Mouse (Mus musculus) liver, embryonic 14.5 days (tissue): ENCODE measurements around the gene Cyp17a1. TPM values are rescaled to one million over a fixed set of nuclear protein-coding genes. Genes with fewer than 3 reads are reported as not detected.

Experiments
- ATAC-seq: fragments of 200-750 bp; cut with Nextera tagmentation; 2 replicates; pipeline ENCODE4 v1.8.0; 2017; ENCODE audit warnings: moderate number of reproducible peaks, mild to moderate bottlenecking, moderate library complexity; ENCODE audit not compliant: insufficient read depth
- DNase-seq, 3 experiments: peaks; one replicate each; pipeline ENCODE4 v3.0.0-alpha.2; 2012 to 2013; ENCODE audit warnings: low read depth in 3 of 3, low spot score in 3 of 3
- H3K27ac ChIP-seq: fragments of 300-500 bp; sonication (generic); 2 replicates; pipeline ENCODE4 v1.5.1; 2014; ENCODE audit warnings: moderate library complexity, mild to moderate bottlenecking, control low read depth, inconsistent platforms
- H3K27me3 ChIP-seq: fragments of 300-500 bp; sonication (generic); 2 replicates; pipeline ENCODE4 v1.6.1; 2014; ENCODE audit warnings: mild to moderate bottlenecking, low read length, moderate library complexity; ENCODE audit not compliant: control insufficient read depth, insufficient read depth
- H3K36me3 ChIP-seq: fragments of 300-500 bp; sonication (generic); replicated peaks from 2 replicates; pipeline ENCODE4 v1.6.1; 2014; ENCODE audit warnings: low read depth; ENCODE audit not compliant: control insufficient read depth, insufficient read depth
- H3K4me1 ChIP-seq, 2 experiments: fragments of 200-500 bp in 1 of 2; fragments of 300-500 bp in 1 of 2; sonication (generic) in 1 of 2; replicated peaks; 2 replicates each; pipeline ENCODE4 v1.6.1; 2012 to 2014; ENCODE audit warnings: antibody characterized with exemption in 1 of 2, inconsistent platforms in 1 of 2, low read length in 1 of 2; ENCODE audit not compliant: control insufficient read depth in 2 of 2, insufficient read depth in 2 of 2
- H3K4me2 ChIP-seq: fragments of 300-500 bp; sonication (generic); 2 replicates; pipeline ENCODE4 v1.6.1; 2014; ENCODE audit warnings: low read depth, mild to moderate bottlenecking, control low read depth, moderate library complexity
- H3K4me3 ChIP-seq, 2 experiments: fragments of 200-500 bp in 1 of 2; fragments of 300-500 bp in 1 of 2; sonication (generic) in 1 of 2; 2 replicates each; pipeline ENCODE4 v1.5.1; 2012 to 2014; ENCODE audit warnings: low read depth in 2 of 2, low read length in 2 of 2, mild to moderate bottlenecking in 2 of 2, control low read depth in 1 of 2, inconsistent platforms in 1 of 2, moderate library complexity in 1 of 2; ENCODE audit not compliant: insufficient read depth in 1 of 2
- H3K9ac ChIP-seq: fragments of 300-500 bp; sonication (generic); replicated peaks from 2 replicates; pipeline ENCODE4 v1.6.1; 2014; ENCODE audit warnings: mild to moderate bottlenecking, control low read depth, moderate library complexity
- H3K9me3 ChIP-seq: fragments of 300-500 bp; sonication (generic); 2 replicates; pipeline ENCODE4 v1.6.1; 2016; ENCODE audit warnings: low read length, mixed read lengths; ENCODE audit not compliant: control insufficient read depth
- CTCF ChIP-seq: IDR thresholded peaks from 2 replicates; pipeline ENCODE4 v1.5.1; 2016; ENCODE audit warnings: antibody characterized with exemption, low read depth, control low read depth
- EP300 ChIP-seq: IDR thresholded peaks from 2 replicates; pipeline ENCODE4 v1.6.1; 2016; ENCODE audit warnings: antibody characterized with exemption, low read depth
- WGBS: fragments of 180-500 bp; shearing (Covaris S2); extraction: QIAGEN DNeasy Blood & Tissue Kit; methylation state at CpG from one replicate; pipeline ENCODE4 v1.1.7; 2014; ENCODE audit not compliant: insufficient replicate concordance; 5-methylcytosine and 5-hydroxymethylcytosine counted together
- polyA plus RNA-seq, 2 experiments: library from polyadenylated mRNA; depleted of rRNA in 1 of 2; stranded (reverse) in 1 of 2; unstranded in 1 of 2; fragments of >200 nt; fragmentation: Nextera tagmentation in 1 of 2; extraction: Ambion mirVana in 1 of 2; gene quantifications; 2 replicates each; pipeline versions ENCODE4 v1.2.1 to v1.2.3; 2012 to 2014

The Cyp17a1 gene
- polyA plus RNA-seq, 2 experiments = 0.06 to 0.13 TPM

DNA sequence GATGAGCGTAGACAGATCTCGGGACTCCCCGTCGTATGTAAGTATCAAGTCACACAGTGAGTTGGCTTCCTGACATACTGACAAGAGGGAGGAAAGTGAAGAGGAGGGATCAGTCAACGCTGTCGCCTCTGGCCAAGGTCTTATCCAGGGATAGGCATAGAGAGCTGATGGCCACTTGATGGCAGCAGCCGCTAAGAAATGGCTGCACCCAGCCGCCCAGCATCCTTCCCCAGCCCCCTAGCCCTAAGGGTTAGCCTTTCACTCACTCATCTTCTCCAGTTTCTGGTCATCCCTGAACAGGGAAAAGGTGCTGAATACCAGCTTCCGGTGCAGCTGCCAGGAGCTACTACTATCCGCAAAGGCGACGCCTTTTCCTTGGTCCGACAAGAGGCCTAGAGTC is 2.3 kb downstream of the Cyp17a1 start:
- Histone ChIP-seq H3K4me1 (peaks cover 0 to 19% of the 10 kb centered on the region in 2 experiments; a peak in 2 of 4 replicates), H3K27me3 (no peaks in the 10 kb centered on the region; the same call in 1 of the 2 replicates), H3K27ac (no peak overlapping the region), H3K9me3 (no peaks in the 10 kb centered on the region), H3K4me3 (no peak overlapping the region), H3K4me2 (no peak overlapping the region), H3K36me3 (no peaks in the 10 kb centered on the region), H3K9ac (no peak overlapping the region)
- no peak for DNase-seq
- no peak for ATAC-seq
- 29% methylated on average over 13 of the region's 13 CpGs for WGBS
- TF ChIP-seq EP300 (no peak), CTCF (peak; percentile 83)

DNA sequence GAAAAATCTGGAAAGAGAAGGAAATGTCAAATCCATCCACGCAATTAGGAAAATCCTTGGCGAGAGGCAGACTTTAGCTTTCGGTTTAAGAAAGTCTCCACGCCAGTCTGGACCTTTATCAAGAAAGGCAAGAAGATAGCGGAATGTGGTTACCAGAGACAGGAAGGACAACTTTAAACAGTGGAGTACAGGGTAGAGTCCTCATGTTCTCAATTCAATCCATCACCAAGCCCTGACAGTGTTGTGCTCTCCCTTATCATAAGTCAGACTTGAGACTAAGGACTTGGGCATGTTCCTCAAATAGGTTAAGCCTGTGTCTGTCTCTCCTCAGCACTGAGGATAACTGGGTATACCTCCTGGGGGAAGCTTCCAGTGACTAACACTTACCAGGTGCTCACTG is 3.2 kb downstream of the Cyp17a1 start:
- Histone ChIP-seq H3K27me3 (no peaks in the 10 kb centered on the region; the same call in 1 of the 2 replicates), H3K9me3 (no peaks in the 10 kb centered on the region), H3K9ac (no peak overlapping the region), H3K27ac (no peak overlapping the region), H3K4me3 (no peak overlapping the region), H3K4me2 (no peak overlapping the region), H3K36me3 (no peaks in the 10 kb centered on the region), H3K4me1 (peaks cover 0 to 19% of the 10 kb centered on the region in 2 experiments; a peak in 2 of 4 replicates)
- ATAC-seq (no peak), DNase-seq (no peak)
- WGBS = 18% methylated on average over 5 of the region's 5 CpGs
- no peak for TF ChIP-seq EP300
- no peak for TF ChIP-seq CTCF

DNA sequence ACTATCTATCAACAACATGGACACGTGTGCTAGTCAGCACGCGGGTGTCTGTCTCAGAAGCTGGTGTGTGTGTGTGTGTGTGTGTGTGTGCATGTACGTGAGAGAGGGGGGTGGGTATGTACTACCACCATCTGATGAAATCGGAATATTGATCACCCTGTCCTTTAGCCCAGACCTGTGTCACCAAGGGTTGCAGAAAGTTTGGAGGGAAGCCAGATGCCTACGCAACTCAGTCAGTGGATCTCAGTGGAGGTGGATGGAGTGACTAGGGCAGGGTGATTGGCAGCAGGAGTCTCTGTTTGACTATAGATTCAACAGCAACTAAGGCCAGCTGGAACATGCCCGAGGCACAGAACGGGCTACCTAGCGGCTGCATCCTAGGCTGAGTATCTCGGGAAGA is 4.7 kb downstream of the Cyp17a1 start:
- Histone ChIP-seq H3K27ac (no peak overlapping the region), H3K4me3 (no peak overlapping the region), H3K4me2 (no peak overlapping the region)

DNA sequence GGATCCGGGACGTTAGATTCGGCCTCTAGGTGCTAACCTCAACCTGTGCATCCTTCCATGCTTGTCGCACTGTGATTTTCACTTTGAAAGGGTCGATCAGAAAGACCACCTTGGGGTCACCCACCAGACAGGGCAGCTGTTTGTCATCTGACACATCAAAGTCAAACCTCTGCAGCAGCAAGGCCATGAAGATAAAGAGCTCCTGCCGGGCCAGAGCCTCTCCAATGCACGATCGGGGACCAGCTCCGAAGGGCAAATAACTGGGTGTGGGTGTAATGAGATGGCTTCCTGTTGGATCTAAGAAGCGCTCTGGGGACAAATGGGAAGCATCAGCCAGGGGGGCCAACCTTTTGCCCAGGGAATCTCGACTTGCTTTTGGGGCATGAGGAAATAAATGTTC is 5.7 kb downstream of the Cyp17a1 start:
- WGBS = 43% methylated on average over 11 of the region's 11 CpGs
- Histone ChIP-seq H3K4me2 (0 out of 2 replicates have a peak overlapping the region, but pooled peaks have one; percentile 3), H3K4me3 (no peak overlapping the region), H3K9me3 (no peaks in the 10 kb centered on the region), H3K36me3 (no peaks in the 10 kb centered on the region), H3K9ac (no peak overlapping the region), H3K4me1 (peaks cover 0 to 20% of the 10 kb centered on the region in 2 experiments; a peak in 2 of 4 replicates), H3K27ac (no peak overlapping the region), H3K27me3 (no peaks in the 10 kb centered on the region; the same call in 1 of the 2 replicates)
- TF ChIP-seq EP300 (no peak), CTCF (no peak)
- DNase-seq = no peak
- ATAC-seq = no peak

More for the DNA sequence above, 4.7 kb downstream of the Cyp17a1 start:
- DNase-seq (peak; percentile 39 to 49 (median 47)), ATAC-seq (peak; percentile 73)
- Histone ChIP-seq H3K4me1 (peaks cover 0 to 19% of the 10 kb centered on the region in 2 experiments; a peak in 2 of 4 replicates), H3K9me3 (no peaks in the 10 kb centered on the region), H3K36me3 (no peaks in the 10 kb centered on the region), H3K9ac (no peak overlapping the region), H3K27me3 (no peaks in the 10 kb centered on the region; the same call in 1 of the 2 replicates)
- TF ChIP-seq EP300 = no peak
- no peak for TF ChIP-seq CTCF
- WGBS = 65% methylated on average over 10 of the region's 10 CpGs

DNA sequence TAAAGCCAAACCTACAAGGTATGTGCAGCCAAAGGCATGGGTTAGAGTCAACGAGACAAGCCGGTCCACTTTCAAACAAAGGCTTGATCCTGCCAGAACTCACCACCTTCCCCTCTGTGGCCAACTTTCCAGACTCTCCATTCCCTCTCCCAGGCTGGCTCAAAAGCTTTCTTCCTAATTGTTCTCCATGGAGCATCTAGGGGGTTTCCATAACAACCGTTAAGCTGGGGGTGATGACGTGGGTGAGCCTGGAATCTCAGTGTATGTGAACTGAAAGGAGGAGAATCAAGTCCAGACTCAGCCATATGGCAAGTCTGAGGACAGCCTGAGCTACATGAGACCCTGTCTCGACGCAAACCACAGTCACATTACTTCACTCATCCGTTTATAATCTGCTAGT is 7.5 kb downstream of the Cyp17a1 start:
- H3K9ac ChIP-seq = no peak overlapping the region
- H3K36me3 ChIP-seq = no peaks in the 10 kb centered on the region
- H3K4me3 ChIP-seq = no peak overlapping the region
- TF ChIP-seq EP300 = no peak
- no peak for TF ChIP-seq CTCF
- DNase-seq (no peak), ATAC-seq (no peak)
- H3K4me2 ChIP-seq = no peak overlapping the region
- H3K27me3 ChIP-seq = no peaks in the 10 kb centered on the region; the same call in 1 of the 2 replicates
- no peak overlapping the region for H3K27ac ChIP-seq
- WGBS = 56% methylated on average over 7 of the region's 7 CpGs
- peaks cover 0 to 23% of the 10 kb centered on the region in 2 experiments; a peak in 2 of 4 replicates for H3K4me1 ChIP-seq
- H3K9me3 ChIP-seq = no peaks in the 10 kb centered on the region
